Mouse (Mus musculus) olfactory bulb, adult 2 months (tissue): ENCODE measurements around the gene Ulk4.

Source experiments
- CTCF ChIP-seq: fragments of 200-500 bp; IDR thresholded peaks from 2 replicates; pipeline ENCODE4 v1.5.1; 2012; ENCODE audit warnings: low read depth, mild to moderate bottlenecking, low read length, moderate library complexity; ENCODE audit not compliant: insufficient read depth
- POLR2A ChIP-seq: fragments of 200-500 bp; IDR thresholded peaks from 2 replicates; pipeline ENCODE4 v1.6.1; 2012; ENCODE audit warnings: mild to moderate bottlenecking, low read depth, low read length, moderate library complexity; ENCODE audit not compliant: insufficient read depth

DNA sequence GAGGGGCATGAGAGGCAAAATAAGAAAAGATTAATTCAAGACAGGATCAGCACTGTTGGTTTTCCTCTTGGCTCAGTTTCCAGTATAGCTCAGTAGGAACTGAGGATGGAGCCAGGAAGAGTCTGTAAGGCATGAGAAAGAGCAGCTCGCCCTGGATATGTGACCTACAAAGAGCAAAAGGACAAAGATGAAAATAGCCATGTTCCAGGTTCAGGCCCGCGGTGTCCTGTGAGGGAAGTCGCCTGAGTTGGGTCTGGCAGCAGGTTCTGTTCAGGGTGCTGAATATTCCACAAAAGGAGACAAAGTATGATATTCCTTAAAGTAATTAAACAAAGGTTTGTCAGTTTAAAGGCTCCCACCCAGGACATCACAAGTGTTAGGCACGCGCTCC is 34.8 kb upstream of the Ulk4 start:
- no peak for TF ChIP-seq CTCF
- TF ChIP-seq POLR2A = no peak
